ENCODE assay signal across 16 mouse cellular contexts in genomic region chr3:87733098-87733497, GRCm38 (mm10). TPM values are rescaled to one million over a fixed set of nuclear protein-coding genes. Genes with fewer than 3 reads are reported as not detected.
A peak's percentile ranks its signal among the peaks of the same experiment; 100 is the strongest.
DNase-seq lines count a peak whose midpoint lies in the region.
"Had no signal": no experiment of that assay in that cellular context is flagged by ENCODE, and none has a peak within 500 bp of the region (broad histone marks: within the 10 kb centered on the region; RNA-seq: fewer than 3 reads in every experiment).

No protein-coding gene starts in this region.

- peak; percentile 51 for DNase-seq in adrenal gland, adult 2 months
- DNase-seq in adrenal gland, postnatal 4 days (ENCODE audit: low spot score in 2 of 2): no peak
- peak; percentile 77 for DNase-seq in adrenal gland, postnatal 14 days
- DNase-seq in adrenal gland, adult 18-20 months (ENCODE audit: low spot score in 2 of 2): no peak
- DNase-seq in heart, adult 11 months: peak; percentile 83
- DNase-seq in heart, adult 8-10 months (ENCODE audit: low spot score): no peak
- peak; percentile 46 for DNase-seq in adipocyte (ENCODE audit: low spot score)
- no peak for DNase-seq in kidney, postnatal 4 days
- DNase-seq: B cell, adult 2 months; cerebellum, adult 11-12 months; cerebellum, adult 2 months; cerebellum, adult 9-10 months; cerebellum, postnatal 10 days; cerebellum, postnatal 25 days; forebrain, postnatal 0 days had no signal

RNA-seq across cellular contexts. Expression of gene Lrrc71, which starts 15.3 kb away (rescaled TPM):
- 1 to 10 TPM in 1 of 2 experiments, not detected in 1; 1.2 TPM for total RNA-seq in adrenal gland, adult 2 months (2021)
- polyA plus RNA-seq in adrenal gland, adult 2 months (2012; rRNA removed): 0.06 and 0.43 TPM in 2 replicates
- total RNA-seq in adrenal gland, postnatal 4 days (2021): 1 to 10 TPM in 1 of 2 experiments, under 1 TPM in 1; 0.78 to 1.5 TPM
- 0.56 and 0.60 TPM in 2 replicates for total RNA-seq in adrenal gland, postnatal 14 days (2021)
- total RNA-seq in adrenal gland, adult 18-20 months (2021): under 1 TPM; 0.38 to 0.63 TPM
- under 1 TPM in 3 of 4 experiments, not detected in 1; 0.09 to 0.31 (median 0.13) TPM for total RNA-seq in heart, adult 8-10 months (2022)
- polyA plus RNA-seq: G1E had no signal

Comparison
In these comparisons a context has a peak if more than half of its experiments do, and no peak if none do; other contexts are left out.
1. DNase-seq: peak in adrenal gland, adult 2 months (single experiment), adrenal gland, postnatal 14 days (single experiment), heart, adult 11 months (single experiment) and adipocyte (single experiment); none in adrenal gland, postnatal 4 days (0 of 2), adrenal gland, adult 18-20 months (0 of 2), heart, adult 8-10 months (single experiment) and kidney, postnatal 4 days (0 of 2).